Mouse (Mus musculus) heart, postnatal 4 days (tissue): ENCODE data around the gene Hnf1a. TPM values are rescaled to one million over a fixed set of nuclear protein-coding genes. Genes with fewer than 3 reads are reported as not detected.

Experiments
- total RNA-seq, 2 experiments: library from RNA; stranded (reverse); gene quantifications; 2 replicates each; pipeline ENCODE4 v1.2.3; 2021

Hnf1a gene
- total RNA-seq, 2 experiments from 2014 or later = not detected

Other genes starting within 250 kb of the Hnf1a start
- 10 to 100 TPM; 60.6 to 60.8 TPM for gene Ankrd13a, start 196.4 kb downstream of the Hnf1a start, total RNA-seq
- gene Git2, start 195.6 kb downstream of the Hnf1a start, total RNA-seq = 10 to 100 TPM; 38.8 to 49.5 TPM
- gene 1500011B03Rik, start 147.6 kb downstream of the Hnf1a start, total RNA-seq = 10 to 100 TPM; 15.9 to 17.6 TPM
- gene 4930519G04Rik, start 117.4 kb downstream of the Hnf1a start, total RNA-seq = not detected
- not detected for gene Gm9936, start 112.4 kb downstream of the Hnf1a start, total RNA-seq
- 1 to 10 TPM; 2.7 to 2.8 TPM for gene Oasl2, start 74.2 kb downstream of the Hnf1a start, total RNA-seq
- under 1 TPM in 1 of 2 experiments, not detected in 1; 0.18 TPM for gene Oasl1, start 47.9 kb downstream of the Hnf1a start, total RNA-seq
- gene 2210016L21Rik, start 28.9 kb downstream of the Hnf1a start, total RNA-seq = 10 to 100 TPM; 27.7 to 34.9 TPM
- gene Sppl3, start 40.0 kb upstream of the Hnf1a start, total RNA-seq = 10 to 100 TPM; 52.1 to 53.3 TPM
- not detected for gene Gm10401, start 127.2 kb upstream of the Hnf1a start, total RNA-seq
- 100 to 1,000 TPM; 153 to 165 TPM for gene Acads, start 148.3 kb upstream of the Hnf1a start, total RNA-seq
- gene Unc119b, start 163.9 kb upstream of the Hnf1a start, total RNA-seq = 10 to 100 TPM; 21.7 to 25.9 TPM
- 100 to 1,000 TPM; 104 to 111 TPM for gene Mlec, start 187.1 kb upstream of the Hnf1a start, total RNA-seq
- gene Cabp1, start 223.3 kb upstream of the Hnf1a start, total RNA-seq = 1 to 10 TPM; 5.5 to 6.6 TPM